ENCODE assay signal across 17 mouse cellular contexts in the genomic region with DNA sequence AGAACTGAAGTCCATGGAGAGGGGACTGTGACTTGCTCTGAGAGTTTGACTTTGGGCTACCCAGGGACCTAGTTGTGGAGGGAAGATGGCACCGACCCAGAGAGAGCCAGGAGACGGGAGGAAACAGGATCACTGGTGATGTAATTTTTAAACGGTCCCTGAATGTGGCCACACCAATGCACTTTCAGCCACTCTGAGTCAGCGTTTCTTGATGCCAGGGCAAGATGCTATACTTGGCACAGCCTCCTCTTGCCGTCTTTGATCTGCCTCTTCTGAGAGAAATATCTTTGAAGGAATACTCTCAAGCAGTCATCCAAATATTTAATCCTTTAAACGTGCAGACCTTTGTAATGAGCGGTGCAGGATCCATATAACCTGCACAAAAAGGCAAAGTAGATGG.
DNase-seq lines count a peak whose midpoint lies in the region; TF ChIP-seq lines count a peak whose summit lies in the region.
"Had no signal": no experiment of that assay in that cellular context is flagged by ENCODE, and none has a peak within 500 bp of the region (broad histone marks: within the 10 kb centered on the region; RNA-seq: fewer than 3 reads in every experiment).

No protein-coding gene starts in this region.

- intact Hi-C loops in heart, postnatal 36 days (cut with DNase I): no loop called here

- H3K36me3 ChIP-seq in heart, embryonic 10.5 days: no peaks in the 10 kb centered on the region
- H3K36me3 ChIP-seq: heart, embryonic 15.5 days; hindbrain, embryonic 15.5 days; limb, embryonic 15.5 days had no signal

- H3K27ac ChIP-seq in cerebellum, adult 2 months (ENCODE audit: insufficient read depth, low read length): no peak overlapping the region
- no peak overlapping the region for H3K27ac ChIP-seq in heart, embryonic 10.5 days
- H3K27ac ChIP-seq: heart, embryonic 15.5 days; hindbrain, embryonic 15.5 days; kidney, postnatal 0 days; left cerebral cortex, adult 2 months had no signal

- DNase-seq in cerebellum, adult 2 months: peak; percentile 31 to 58
- DNase-seq in cerebellum, adult 8-10 months: no peak
- DNase-seq in heart, embryonic 10.5 days (ENCODE audit: low spot score): peak; percentile 63
- no peak for DNase-seq in heart, postnatal 36 days
- DNase-seq in NIH3T3 (ENCODE audit: low read depth): peak; percentile 46
- DNase-seq in cerebellum, postnatal 25 days: peak; percentile 47 to 62
- no peak for DNase-seq in lung, postnatal 10 days
- no peak for DNase-seq in layer of hippocampus, adult 11-12 months (ENCODE audit: low spot score)
- DNase-seq: embryo, embryonic 11 days; gastrocnemius, postnatal 25 days; lung, embryonic 14.5 days; right cerebral cortex, postnatal 14 days had no signal

- TF ChIP-seq CTCF in cerebellum, adult 2 months (IDR thresholded peaks at IDR 0.05; ENCODE audit: borderline replicate concordance, insufficient read depth, low read depth, low read length): no peak

- WGBS in cerebellum, adult 2 months: 11% methylated on average over 7 of the region's 7 CpGs
- WGBS in heart, embryonic 10.5 days: 85% methylated on average over 7 of the region's 7 CpGs

- H3K27me3 ChIP-seq in cerebellum, adult 2 months (ENCODE audit: control insufficient read depth, insufficient read depth, low read length): no peaks in the 10 kb centered on the region
- no peaks in the 10 kb centered on the region for H3K27me3 ChIP-seq in heart, embryonic 10.5 days (ENCODE audit: insufficient read depth, poor library complexity, severe bottlenecking)
- H3K27me3 ChIP-seq: heart, embryonic 15.5 days; hindbrain, embryonic 15.5 days; limb, embryonic 15.5 days had no signal

- peaks cover 2% of the 10 kb centered on the region; the same call in 1 of the 2 replicates for H3K4me1 ChIP-seq in cerebellum, adult 2 months (ENCODE audit: control insufficient read depth, insufficient read depth, low read length)
- H3K4me1 ChIP-seq in heart, embryonic 10.5 days: peaks cover 8% of the 10 kb centered on the region; the same call in 1 of the 2 replicates

- H3K9me3 ChIP-seq in heart, embryonic 10.5 days: no peaks in the 10 kb centered on the region
- H3K9me3 ChIP-seq: heart, embryonic 15.5 days; hindbrain, embryonic 15.5 days; limb, embryonic 15.5 days had no signal

- TF ChIP-seq POLR2A in cerebellum, adult 2 months (IDR thresholded peaks at IDR 0.05; ENCODE audit: borderline replicate concordance, insufficient read depth, low read length): no peak

- no peak overlapping the region for H3K4me3 ChIP-seq in cerebellum, adult 2 months (replicated peaks; ENCODE audit: insufficient read depth, low read depth, low read length)
- H3K4me3 ChIP-seq in heart, embryonic 10.5 days: no peak overlapping the region
- H3K4me3 ChIP-seq: heart, embryonic 15.5 days; hindbrain, embryonic 15.5 days; left cerebral cortex, adult 2 months; limb, embryonic 15.5 days had no signal

Comparison
In these comparisons a context has a peak if more than half of its experiments do, and no peak if none do; other contexts are left out.
1. DNase-seq: peak in cerebellum, adult 2 months (2 of 2), heart, embryonic 10.5 days (single experiment), NIH3T3 (single experiment) and cerebellum, postnatal 25 days (2 of 2); none in cerebellum, adult 8-10 months (single experiment), heart, postnatal 36 days (0 of 2), lung, postnatal 10 days (single experiment) and layer of hippocampus, adult 11-12 months (single experiment).